Mouse (Mus musculus) lung, adult 2 months (tissue): ENCODE results near the gene Pde6g. TPM values are rescaled to one million over a fixed set of nuclear protein-coding genes. Genes with fewer than 3 reads are reported as not detected.
"Not testable (repeated sequence)": the region's sequence is repeated elsewhere in the genome, so short reads cannot be mapped to it uniquely, and the experiment has no call there.

Experiments
- DNase-seq: peaks from one replicate; pipeline ENCODE4 v3.0.0; 2022
- H3K4me1 ChIP-seq: fragments of 200-500 bp; 2 replicates; pipeline ENCODE4 v1.6.1; 2011; ENCODE audit warnings: low read length; ENCODE audit not compliant: control insufficient read depth, insufficient read depth
- H3K4me3 ChIP-seq: fragments of 200-500 bp; replicated peaks from 2 replicates; pipeline ENCODE3; 2011; ENCODE audit warnings: low read depth, mild to moderate bottlenecking, control low read depth, low read length; ENCODE audit errors: extremely low read depth
- CTCF ChIP-seq: fragments of 200-500 bp; IDR thresholded peaks from 2 replicates; pipeline ENCODE4 v1.5.1; 2011; ENCODE audit warnings: mild to moderate bottlenecking, low read length, control low read depth; ENCODE audit not compliant: insufficient read depth
- POLR2A ChIP-seq: fragments of 200-500 bp; IDR thresholded peaks from 2 replicates; pipeline ENCODE4 v1.6.1; 2011; ENCODE audit warnings: low read depth, mild to moderate bottlenecking, control low read depth, low read length, borderline replicate concordance; ENCODE audit errors: extremely low read depth
- WGBS: fragments of 180-500 bp; shearing (Covaris S2); methylation state at CpG from one replicate; pipeline ENCODE4 v1.1.7; 2018; 5-methylcytosine and 5-hydroxymethylcytosine counted together
- polyA plus RNA-seq: library from polyadenylated mRNA; depleted of rRNA; stranded (reverse); fragments of >200 nt; gene quantifications from 2 replicates; pipeline ENCODE4 v1.2.3, GENCODE M21; 2012

Pde6g gene
- polyA plus RNA-seq, 1 experiment, result 0.45 TPM

- WGBS, result under 1% methylated on average over 77 of the region's 77 CpGs
- 0 out of 2 replicates have a peak, but pooled peaks cover 4% of the 10 kb centered on the region for H3K4me1 ChIP-seq
- H3K4me3 ChIP-seq, result peak within 1 kb of the TSS; percentile 53
- TF ChIP-seq POLR2A (peak; percentile 61; the same call in 1 of the 2 replicates), CTCF (no peak)
- DNase-seq, result peak; percentile 91
Measured at GRCm38 (mm10) chr11:120437152-120437856, 16.0 kb downstream of the Pde6g start, which contains the start of gene Nploc4. Nploc4 (minus strand) TSS chr11:120437708.

- no peak for DNase-seq
- WGBS, result 77% methylated on average over 3 of the region's 3 CpGs
- H3K4me1 ChIP-seq, result no peaks in the 10 kb centered on the region
- no peak overlapping the region for H3K4me3 ChIP-seq
- TF ChIP-seq CTCF (no peak), POLR2A (no peak)
Measured at GRCm38 (mm10) chr11:120426727-120427126, 26.6 kb downstream of the Pde6g start.

- DNase-seq, result peak; percentile 46
- TF ChIP-seq CTCF, result peak; percentile 67
- no peak for TF ChIP-seq POLR2A
- Histone ChIP-seq H3K4me3 (no peak overlapping the region), H3K4me1 (no peaks in the 10 kb centered on the region)
- 67% methylated on average over 9 of the region's 9 CpGs for WGBS
Measured at GRCm38 (mm10) chr11:120423569-120424295, 29.6 kb downstream of the Pde6g start.

GRCm38 (mm10) chr11:120422651-120423568 lies 30.4 kb downstream of the Pde6g start:
- no peak overlapping the region for H3K4me3 ChIP-seq
- DNase-seq, result peak; percentile 7
- TF ChIP-seq POLR2A (no peak), CTCF (no peak)
- WGBS, result 70% methylated on average over 13 of the region's 13 CpGs
- no peaks in the 10 kb centered on the region for H3K4me1 ChIP-seq

GRCm38 (mm10) chr11:120418592-120418991 lies 34.7 kb downstream of the Pde6g start:
- 94% methylated on average over 1 of the region's 1 CpGs for WGBS
- TF ChIP-seq POLR2A, result no peak
- no peak for TF ChIP-seq CTCF
- H3K4me3 ChIP-seq, result no peak overlapping the region
- no peaks in the 10 kb centered on the region for H3K4me1 ChIP-seq
- no peak for DNase-seq

GRCm38 (mm10) chr11:120417852-120418251 lies 35.4 kb downstream of the Pde6g start:
- WGBS, result 90% methylated on average over 7 of the region's 7 CpGs
- no peaks in the 10 kb centered on the region for H3K4me1 ChIP-seq
- DNase-seq, result no peak
- TF ChIP-seq CTCF, result no peak
- no peak for TF ChIP-seq POLR2A
- no peak overlapping the region for H3K4me3 ChIP-seq

GRCm38 (mm10) chr11:120413621-120414020 lies 39.7 kb downstream of the Pde6g start:
- not testable (repeated sequence) for DNase-seq, H3K4me1 ChIP-seq, H3K4me3 ChIP-seq
- WGBS, result 96% methylated on average over 8 of the region's 10 CpGs

GRCm38 (mm10) chr11:120406445-120406844 lies 46.9 kb downstream of the Pde6g start:
- 83% methylated on average over 1 of the region's 1 CpGs for WGBS
- H3K4me3 ChIP-seq, result no peak overlapping the region
- TF ChIP-seq CTCF (no peak), POLR2A (no peak)
- DNase-seq, result no peak
- H3K4me1 ChIP-seq, result no peaks in the 10 kb centered on the region

- TF ChIP-seq POLR2A, result no peak
- no peak for TF ChIP-seq CTCF
- H3K4me1 ChIP-seq, result no peaks in the 10 kb centered on the region
- no peak for DNase-seq
- 92% methylated on average over 3 of the region's 3 CpGs for WGBS
- no peak overlapping the region for H3K4me3 ChIP-seq
Measured at GRCm38 (mm10) chr11:120405867-120406266, 47.4 kb downstream of the Pde6g start.
